Mouse (Mus musculus): ENCODE measurements around the gene Rpl35.
A peak's percentile ranks its signal among the peaks of the same experiment; 100 is the strongest.

Gene Rpl35

GRCm38 (mm10) chr2:38992452-38992851 is 13.0 kb downstream of the Rpl35 start:
- no peak for DNase-seq

GRCm38 (mm10) chr2:38992004-38992403 is 13.4 kb downstream of the Rpl35 start:
- no peak for DNase-seq

GRCm38 (mm10) chr2:38988929-38989328 is 16.5 kb downstream of the Rpl35 start:
- no peak for DNase-seq

- DNase-seq = no peak
Measured at GRCm38 (mm10) chr2:38987803-38988510, 17.5 kb downstream of the Rpl35 start.

DNA sequence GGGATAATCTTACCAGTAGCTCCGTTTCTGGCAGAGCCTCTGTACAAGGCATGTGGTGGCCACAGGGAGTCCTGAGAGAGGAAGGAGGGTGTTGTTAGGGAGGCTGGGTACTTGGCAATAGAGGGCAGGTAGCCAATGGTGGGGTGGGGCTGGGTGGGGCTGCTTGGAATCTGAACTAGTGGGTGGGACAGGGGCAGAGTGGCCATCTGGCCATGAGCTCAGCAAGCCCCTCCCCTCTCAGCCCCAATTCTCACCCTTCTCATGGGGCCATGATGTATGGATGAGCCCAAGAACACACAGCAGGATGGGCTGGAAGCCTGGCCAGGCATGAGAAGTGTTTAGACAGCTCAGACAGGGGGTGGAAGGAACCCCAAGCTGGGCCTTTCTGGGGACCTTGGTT is 18.1 kb downstream of the Rpl35 start:
- DNase-seq = no peak

DNA sequence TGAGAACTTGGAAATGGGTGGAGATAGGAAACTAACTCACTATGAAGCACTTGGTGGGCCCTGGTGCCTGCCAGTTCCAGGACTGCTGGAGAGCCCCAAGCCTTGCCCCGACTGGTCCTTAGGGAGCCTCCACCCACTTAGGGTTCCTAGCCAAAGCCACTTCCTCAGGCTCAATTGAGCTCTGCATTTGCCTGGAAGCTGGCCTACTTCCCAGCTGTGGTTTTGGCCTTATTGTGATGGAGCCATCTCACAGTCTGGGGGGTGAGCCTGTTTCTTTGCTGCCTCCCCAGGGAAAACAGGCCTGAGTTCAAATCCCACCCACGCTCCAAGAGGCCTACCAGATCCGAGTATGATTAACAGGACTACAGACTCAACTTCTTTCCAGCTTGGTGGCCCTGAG is 18.8 kb downstream of the Rpl35 start:
- DNase-seq = no peak

DNA sequence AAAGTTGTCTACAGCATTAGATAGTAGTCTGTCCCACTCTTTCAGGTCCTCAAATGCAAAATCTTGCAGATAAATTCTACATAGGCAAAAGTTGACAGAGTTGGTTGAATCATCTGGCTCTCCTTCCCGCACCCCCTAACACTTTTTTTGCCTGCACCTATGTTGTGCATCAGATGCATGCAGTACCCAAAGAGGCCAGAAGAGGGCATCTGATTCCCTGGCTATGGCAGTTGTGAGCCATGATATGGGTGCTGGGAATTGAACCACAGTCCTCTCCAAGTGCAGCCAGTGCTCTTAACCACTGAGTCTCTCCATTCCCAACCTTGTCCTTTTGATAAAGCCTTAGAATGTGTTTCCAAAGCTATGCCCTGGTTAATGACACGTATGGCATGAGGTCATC is 22.0 kb downstream of the Rpl35 start:
- no peak for DNase-seq

DNA sequence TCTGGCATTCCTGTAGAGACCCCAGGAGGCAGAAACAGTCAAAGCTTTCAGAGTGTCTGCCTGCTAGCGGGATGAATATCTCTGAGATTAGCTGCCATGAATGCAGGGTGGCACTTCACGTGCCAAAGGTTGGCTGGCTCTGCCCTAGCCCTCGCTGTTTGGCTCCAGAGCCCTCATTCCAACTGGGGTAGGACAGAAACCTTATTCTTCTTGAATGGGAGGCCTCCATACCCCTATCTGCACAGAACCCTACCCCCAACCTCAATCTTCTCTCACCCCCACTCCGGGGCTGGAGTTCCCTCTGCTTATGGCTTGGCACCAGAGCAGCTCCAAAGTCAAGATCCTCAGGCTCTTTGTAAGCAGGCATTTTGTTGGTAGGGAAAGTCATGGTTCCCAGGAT is 27.6 kb downstream of the Rpl35 start:
- DNase-seq = no peak

DNA sequence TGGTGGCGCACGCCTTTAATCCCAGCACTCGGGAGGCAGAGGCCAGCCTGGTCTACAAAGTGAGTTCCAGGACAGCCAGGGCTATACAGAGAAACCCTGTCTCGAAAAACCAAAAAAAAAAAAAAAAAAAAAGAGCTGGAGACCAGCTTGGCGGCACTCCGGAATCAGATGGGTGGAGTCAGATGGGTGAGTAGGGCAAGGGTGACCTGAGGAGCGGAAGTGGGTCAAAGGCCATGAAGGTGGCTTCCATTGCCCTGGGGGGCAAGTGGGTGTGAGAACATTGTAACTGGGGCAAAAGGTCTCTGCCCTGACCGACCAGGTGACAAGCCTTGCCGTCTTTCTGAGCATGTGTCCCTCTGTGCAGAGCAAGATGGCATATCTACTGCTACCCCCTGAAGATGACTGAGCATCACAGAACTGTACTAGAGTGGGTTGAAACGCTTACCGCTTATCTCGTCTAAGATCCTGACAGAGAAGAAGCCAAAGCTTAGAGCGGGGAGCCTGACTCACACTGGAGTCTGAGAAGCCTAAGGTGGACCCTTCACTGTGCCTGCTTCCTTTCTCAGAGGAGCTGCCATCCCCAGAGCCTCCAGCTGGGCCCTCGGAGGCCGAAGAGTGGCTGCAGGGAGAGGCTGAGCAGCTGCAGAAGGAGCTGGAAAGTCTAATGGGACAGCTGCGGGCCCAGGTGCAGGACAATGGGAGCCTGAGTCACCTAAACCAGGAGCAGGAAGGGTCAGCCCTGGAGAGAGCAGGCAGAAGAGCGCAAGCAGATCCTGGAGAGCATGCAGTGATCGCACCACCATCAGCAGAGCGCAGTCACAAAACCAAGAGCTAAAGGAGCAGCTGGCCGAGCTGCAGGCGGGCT is 29.3 kb downstream of the Rpl35 start:
- DNase-seq = no peak

DNA sequence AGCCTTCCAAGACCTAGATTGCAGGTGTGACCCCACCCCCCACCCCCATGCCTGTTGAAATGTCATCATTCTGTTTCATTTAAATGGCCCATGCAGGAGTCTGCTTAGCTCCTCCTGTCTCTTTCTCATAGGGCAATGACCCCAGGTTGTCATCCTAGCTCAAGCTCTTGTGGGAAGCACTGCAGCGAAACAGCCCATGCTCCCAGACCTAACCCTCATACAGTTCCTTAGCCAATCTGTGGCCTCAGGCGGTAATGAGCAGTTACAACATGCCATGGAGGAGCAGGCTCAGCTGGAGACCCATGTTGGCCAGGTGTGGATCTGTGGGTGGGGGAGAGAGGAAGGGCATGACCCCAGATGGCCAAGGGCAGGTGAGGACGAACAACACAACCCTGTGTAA is 30.2 kb downstream of the Rpl35 start:
- DNase-seq = no peak

DNA sequence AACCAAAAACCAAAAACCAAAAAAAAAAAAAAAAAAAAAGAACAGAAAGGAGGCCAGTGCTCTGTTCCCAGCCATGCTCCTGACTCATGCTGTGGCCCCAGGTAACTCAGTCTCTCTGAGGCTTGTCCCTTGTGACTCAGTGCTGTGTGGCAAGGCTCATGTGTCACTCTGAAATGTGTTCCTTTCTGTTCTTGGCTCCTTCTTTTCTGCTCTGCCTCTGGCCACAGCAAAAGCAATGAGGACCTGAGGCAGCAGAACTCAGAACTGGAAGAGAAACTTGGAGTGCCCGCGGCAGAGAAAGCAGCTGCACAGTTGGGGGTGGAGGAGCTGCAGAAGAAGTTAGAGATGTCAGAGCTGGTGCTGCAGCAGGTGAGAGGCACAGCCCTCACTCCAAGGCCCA is 31.3 kb downstream of the Rpl35 start:
- no peak for DNase-seq

- DNase-seq = no peak
Measured at GRCm38 (mm10) chr2:38973701-38974100, 31.7 kb downstream of the Rpl35 start.

GRCm38 (mm10) chr2:38973223-38973622 is 32.2 kb downstream of the Rpl35 start:
- no peak for DNase-seq

DNA sequence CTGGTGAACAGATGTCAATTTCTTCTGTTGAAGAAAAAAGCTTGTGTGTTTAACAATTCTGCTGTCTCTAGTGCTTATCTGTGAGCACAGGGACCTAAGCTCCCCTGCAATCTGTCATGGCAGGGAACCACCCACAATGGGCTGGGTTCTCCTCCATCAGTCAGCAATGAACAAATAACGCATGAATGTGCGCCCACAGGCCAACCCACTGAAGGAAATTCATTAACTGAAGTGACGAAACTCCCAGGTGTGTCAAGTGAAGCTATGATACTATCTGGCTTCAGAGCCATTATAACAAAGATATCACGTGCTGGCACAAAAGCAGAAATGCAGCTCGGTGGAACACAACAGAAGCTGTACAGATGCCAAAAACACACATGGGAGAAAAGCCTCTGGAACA is 35.4 kb downstream of the Rpl35 start:
- DNase-seq = no peak

DNA sequence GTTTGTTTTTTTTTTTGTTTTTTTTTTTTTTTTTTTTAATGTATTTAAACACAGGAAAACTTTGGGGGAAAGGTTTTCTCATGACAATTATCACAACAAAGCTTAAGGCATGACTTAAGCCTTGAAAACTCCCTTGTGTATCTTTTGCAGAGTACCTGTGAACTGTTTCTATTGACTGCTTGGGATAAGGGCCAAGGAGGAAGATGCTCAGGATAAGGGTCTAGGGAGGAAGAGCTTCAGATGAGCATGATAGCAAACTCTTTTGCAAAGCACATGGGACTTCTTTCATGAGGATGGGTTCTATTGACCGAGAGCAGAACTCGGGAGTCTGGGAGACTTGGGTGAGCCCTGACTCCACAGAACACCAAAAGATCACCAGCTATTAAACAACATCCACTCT is 35.8 kb downstream of the Rpl35 start:
- no peak for DNase-seq

DNA sequence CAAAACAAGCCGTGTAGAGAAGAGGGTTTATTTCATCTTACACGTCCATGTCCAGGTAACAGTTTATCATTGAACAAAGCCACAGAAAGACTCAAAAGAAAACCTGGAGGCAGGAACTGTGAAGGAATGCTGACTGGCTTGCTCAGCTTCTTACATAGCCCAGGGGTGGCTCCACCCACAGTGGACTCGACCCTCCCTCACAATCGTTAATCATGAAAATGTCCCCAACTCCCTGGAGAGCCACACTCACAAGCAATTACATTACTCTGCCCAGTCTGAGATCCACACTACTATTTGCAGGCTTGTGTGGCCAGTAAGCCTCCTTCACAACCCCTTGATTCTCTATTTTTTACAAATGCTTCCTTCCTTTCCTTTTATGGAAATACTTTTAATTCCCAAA is 41.2 kb downstream of the Rpl35 start:
- no peak for DNase-seq

- no peak for DNase-seq
Measured at GRCm38 (mm10) chr2:38957671-38958223, 47.7 kb downstream of the Rpl35 start.

- DNase-seq = no peak
Measured at GRCm38 (mm10) chr2:38956062-38956461, 49.4 kb downstream of the Rpl35 start.

DNA sequence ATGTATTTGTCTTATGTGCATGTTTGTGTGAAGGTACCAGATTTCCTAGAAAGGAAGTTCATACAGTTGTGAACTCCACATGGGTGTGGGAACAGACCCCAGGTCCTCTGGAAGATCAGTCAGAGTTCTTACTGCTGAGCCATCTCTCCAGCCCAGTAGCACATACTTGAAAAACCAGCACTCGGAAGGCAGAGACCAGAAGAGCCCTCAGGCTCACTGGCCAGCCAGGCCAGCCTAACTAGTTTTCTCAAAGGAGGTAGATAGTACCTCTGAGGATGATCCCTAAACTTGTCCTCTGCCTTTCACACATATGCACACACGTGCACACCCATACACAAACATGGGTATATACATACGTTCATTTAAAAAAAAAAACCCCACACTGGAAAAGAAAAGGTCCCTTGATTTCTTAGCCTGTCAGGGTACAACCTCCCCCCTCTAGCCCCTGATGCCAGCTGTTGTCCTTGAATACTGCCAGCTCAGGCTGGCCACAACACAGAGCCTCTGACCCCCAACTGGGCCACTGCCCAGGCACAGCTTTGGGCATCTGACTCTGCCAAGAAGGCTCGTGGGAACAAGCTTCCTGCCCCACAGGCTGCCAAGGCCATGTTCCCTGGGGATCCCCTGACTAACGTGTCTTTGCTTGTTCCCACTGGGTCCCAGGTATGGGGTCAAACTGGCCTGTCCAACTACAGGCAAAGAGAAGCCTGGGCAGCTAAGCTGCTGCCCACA is 52.1 kb downstream of the Rpl35 start:
- DNase-seq = peak in 1 of 2 experiments; percentile 37
